Mouse (Mus musculus): ENCODE measurements around the gene Tgfbr2.

- TF ChIP-seq CTCF (IDR thresholded peaks at IDR 0.05 in 2 of 3, conservative IDR thresholded peaks at IDR 0.05 in 1 of 3; ENCODE audit: control insufficient read depth in 1 of 3, insufficient read depth in 1 of 3, low read depth in 2 of 3, low read length in 3 of 3, poor library complexity in 1 of 3, severe bottlenecking in 1 of 3) (no peak), HCFC1 (IDR thresholded peaks at IDR 0.05; ENCODE audit: low read depth, low read length) (no peak), ZC3H11A (IDR thresholded peaks at IDR 0.05; ENCODE audit: low read depth, low read length) (no peak)
Measured at GRCm38 (mm10) chr9:116134488-116134887, 40.7 kb downstream of the Tgfbr2 start.
